Mouse (Mus musculus) gastrocnemius, adult 8-10 months (tissue): ENCODE results near the gene Spice1. TPM values are rescaled to one million over a fixed set of nuclear protein-coding genes. Genes with fewer than 3 reads are reported as not detected.

Experiments
- DNase-seq, 2 experiments: peaks; one replicate each; pipeline ENCODE4 v3.0.0; 2022; ENCODE audit warnings: low spot score in 2 of 2
- total RNA-seq, 4 experiments: library from RNA; stranded (reverse); gene quantifications; 2 replicates each; pipeline ENCODE4 v1.2.4; 2022

The Spice1 gene
- total RNA-seq, 4 experiments from 2014 or later: 3.7 to 7.3 (median 5.6) TPM

DNA sequence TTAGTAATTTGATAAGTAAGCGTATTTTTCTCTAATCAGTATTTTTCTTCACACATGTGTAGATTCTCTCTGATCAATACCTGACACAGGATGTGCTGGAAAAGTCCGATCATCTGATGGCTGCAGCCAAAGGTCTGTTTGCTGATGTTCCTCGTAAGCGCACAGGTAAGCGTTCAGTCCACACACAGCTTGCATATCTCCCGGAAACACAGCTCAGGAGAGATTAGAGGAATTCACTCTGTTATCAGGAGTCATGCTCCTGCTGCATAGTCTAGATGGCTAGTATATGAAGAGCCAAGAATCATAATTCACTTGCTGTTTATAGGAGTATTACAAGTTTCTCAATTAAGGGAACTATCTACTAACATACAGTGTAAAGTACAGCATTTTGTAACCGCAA lies 18.6 kb downstream of the Spice1 start:
- no peak for DNase-seq

DNA sequence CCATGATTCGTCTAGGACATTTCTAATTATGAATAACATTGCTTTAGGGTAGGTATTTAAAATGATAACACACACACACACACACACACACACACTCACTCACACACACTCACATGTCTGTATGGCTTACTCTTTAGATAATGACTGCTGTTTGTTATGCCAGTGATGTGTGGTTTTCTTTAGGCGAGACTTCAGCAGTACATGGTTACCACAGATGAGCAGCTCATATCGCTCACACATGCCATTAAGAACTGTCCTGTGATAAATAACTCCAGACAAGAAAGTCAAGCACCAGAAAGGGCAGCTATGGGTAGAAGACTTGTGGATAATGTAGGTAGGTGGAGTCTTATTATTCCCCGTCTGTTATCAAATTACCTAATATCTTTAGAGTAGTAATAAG lies 28.5 kb downstream of the Spice1 start:
- DNase-seq: no peak

DNA sequence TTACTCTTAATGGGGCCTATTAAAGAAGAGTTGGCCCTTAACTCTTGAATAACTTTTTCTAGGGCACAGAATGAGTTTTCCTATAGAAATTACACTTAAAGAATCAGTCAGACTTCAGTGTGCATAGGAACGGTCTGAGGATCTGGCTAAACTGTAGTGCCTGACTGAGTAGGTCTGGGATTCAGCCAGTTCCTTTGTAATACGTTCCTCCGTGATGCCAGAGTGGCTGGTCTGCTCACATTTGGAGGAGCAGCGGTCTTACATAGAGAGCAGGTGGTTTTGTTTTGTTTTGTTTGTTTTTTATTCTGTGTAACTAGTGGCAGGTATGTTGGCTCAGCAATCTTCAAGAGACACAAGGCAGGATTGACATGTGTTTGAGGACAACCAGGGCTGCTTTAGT lies 33.1 kb downstream of the Spice1 start:
- DNase-seq: no peak

DNA sequence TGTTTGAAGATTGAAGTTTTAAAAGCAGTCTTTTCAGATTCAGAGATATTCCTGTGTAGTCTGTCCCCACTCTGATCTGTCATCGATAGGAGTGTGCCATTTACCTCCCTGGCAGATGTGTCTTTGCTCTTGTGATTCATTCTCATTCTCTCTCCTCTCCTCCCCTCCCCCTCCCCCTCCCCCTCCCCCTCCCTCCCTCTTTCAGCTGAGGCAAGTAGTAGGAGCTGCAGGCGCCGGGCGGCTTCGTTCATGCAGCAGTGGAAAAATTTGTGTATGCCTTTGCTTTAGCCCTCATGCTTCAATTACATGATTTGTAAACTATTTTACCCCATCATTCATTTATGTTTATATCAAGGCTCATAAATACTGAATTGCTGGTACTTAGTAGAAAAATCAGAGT lies 34.7 kb downstream of the Spice1 start:
- no peak for DNase-seq

DNA sequence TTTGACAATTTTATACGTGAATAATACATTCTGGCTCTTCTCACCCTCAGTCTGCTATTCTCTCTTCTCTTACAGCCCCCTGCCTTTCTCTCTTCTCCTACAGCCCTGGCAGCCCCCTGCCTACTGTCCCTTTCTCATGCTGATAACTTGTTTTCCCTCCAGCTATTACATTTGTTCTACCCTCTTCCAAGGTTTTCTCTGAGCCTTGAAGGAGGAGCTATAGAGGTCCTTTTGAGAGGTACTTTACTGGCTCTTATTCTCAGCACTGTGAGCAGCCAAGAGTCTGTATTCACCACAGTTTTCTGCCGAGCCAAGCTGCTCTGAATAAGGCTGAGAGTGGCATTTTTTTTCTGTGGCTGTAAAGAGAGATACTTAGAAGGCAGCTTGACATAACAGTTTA lies 36.6 kb downstream of the Spice1 start:
- DNase-seq: no peak

DNA sequence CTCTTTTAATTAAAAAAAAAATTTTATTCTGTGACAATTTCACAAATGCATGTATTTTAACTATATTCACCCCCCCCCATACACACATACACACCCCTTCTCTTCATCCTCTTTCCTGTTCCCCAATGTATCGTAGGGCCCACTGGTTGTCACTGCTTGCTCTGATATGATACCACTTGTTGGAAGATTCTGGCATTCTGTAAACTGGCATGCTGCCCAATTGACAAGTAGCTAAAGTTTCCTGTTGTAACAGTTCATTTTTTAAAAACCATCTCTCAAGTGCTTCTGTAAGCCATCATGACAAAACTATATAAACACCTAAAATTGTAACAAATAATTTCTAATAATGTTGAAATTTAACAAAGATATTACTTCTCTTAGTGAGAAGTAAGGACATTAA lies 37.3 kb downstream of the Spice1 start:
- DNase-seq: no peak

DNA sequence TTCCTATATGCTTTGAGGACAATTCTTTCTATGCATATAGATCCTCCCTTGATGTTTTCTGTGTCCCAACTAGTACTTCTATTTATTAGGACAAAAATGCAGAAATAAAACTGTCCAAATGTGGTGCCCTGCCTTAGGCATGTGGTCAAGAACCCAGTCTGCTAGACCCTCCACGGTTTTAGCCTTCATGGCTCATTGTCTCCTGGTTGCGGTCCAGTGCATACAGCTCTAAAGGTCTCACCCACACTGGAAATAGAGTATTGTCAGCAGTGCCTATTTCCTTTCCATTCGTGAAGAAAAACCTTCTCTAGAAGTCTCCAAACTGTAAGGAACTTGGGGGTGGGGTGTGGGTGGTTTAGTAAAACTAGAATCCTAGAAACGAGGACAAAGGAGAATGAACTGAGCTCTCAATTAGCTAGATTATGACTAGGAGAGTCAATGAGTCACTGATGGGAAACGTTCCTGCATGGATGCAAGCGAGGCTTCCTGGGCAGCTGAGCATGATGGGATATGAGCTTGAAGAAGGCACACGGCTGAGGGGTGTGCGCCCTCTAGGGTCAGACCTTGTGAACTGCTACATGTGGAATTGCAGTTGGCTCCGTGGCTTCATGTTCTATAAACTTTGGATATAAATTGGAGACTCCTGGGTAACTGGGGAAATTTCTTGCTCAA lies 45.1 kb downstream of the Spice1 start:
- DNase-seq: no peak

DNA sequence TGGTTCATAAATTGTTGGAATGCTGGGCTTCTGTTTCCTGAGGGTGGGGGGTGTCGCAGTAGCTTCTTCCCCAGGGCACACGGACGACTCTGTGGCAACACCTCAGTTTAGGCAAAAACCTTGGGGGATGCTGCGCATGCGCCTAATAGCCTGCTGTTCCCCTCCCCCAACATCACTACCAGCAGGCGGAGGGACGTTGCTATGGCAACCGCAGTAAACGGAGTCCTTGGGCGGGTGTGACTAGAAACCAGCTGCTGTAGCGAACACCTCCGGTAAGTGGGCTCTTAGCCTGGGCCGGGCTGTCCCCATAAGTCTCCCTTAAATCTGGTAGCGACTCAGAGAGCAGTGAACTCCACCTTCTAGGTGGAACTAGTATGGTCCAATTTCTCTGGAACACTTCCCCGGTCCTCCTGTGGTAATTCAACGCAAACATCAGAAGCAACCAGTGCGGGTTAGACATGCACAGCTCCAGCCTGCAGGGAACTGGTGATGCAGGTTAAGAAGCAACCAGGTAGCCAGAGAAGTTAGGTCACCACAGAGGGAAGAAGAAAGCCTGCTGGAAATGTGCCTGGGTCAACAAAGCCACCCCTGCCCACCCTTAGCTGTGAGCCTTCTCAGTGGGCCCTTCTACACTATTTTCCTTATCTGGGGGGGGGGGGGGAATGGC lies 47.8 kb downstream of the Spice1 start, which contains the start of gene Cfap44:
Gene Cfap44 (plus strand): TSS at position 220 of the 667 bp plus-strand sequence.
- no peak for DNase-seq

DNA sequence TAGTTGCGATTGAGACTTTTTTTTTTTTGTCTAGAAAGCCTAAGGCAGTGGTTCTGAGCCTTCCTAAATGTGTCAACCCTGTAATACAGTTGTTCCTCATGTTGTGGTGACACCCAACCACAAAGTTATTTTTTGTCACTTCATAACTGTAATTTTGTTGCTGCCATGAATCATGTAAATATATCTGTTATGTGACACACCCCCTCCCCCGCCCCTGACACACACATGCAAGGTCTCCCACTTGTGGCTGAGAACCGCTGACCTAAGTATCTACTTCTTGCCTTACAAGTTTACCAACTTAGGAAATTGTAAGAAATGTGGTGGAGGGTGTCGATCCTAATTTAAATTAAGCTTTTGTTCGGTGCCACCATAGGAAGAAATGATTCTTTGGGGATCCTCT lies 58.0 kb downstream of the Spice1 start:
- no peak for DNase-seq

DNA sequence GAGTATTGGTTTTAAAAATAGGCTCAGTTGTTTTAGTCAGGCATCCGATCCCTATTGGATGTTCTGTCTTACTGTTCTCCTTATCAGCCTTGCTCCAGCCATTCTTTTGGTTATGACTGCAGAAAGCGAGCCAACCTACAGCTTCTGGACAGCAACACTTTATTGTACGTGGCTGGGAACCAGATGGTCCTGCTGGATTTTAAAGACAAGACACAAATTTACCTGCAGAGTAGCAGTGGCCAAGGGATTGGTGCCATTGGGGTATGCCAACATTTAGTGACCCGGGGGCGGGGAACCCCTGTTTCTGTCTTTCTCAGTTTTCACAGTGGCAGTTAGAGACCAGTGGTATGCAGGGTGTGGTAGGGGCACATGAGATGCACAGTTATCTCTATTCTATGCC lies 60.3 kb downstream of the Spice1 start:
- DNase-seq: no peak

DNA sequence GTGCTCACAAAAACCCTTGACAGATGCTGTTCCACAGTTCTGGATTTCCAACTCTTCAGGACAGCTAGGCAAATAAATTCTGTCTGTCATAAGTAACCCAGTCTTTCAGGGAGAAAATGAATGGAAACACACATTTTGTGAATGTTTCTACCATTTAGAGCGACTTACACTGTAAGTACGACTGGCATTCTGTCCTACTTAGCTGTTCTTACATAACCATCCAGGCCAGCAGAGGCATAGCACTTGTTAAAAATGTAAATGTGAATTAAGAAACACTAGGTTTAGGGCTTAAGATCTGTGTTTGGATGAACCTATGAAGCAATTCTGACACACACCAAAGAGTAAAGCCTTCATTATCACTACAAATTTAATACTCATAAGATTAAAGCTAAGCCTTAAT lies 61.4 kb downstream of the Spice1 start:
- DNase-seq: no peak

DNA sequence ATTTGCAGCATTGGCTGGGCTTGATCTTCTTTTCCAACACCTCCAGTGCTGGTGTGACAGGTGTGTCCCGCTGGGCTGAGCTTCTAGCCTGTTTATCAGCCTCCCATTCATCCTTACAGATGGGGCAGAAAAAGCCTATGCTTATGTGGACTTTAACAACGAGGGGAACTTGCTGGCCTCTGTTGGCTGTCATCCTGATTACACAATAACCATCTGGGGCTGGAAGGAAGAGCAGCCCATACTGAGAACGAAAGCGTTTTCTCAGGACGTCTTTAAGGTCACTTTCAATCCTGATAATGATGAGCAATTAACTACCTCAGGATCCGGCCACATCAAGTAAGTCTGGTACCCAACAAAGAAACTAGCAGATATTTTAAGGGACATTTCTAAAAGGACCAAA lies 63.3 kb downstream of the Spice1 start:
- DNase-seq: no peak

DNA sequence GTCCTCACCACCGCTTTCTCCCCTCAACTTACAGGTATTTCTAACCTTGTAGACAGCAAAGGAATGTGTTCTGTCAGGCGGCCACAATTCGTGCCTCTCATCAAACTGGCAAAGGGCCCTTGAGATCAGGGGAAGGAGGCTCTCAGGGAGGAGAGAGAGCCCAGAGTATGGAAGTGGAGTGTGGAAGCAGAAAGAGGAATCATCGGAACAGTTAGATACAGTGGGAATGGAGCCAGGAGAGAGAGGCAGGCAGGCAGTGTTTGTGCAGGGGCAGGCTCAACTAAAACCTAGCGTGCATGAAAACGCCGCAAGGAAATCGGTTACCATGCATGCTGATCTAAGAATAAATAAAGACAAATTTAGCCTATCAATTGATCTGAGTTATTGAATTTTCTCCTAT lies 70.7 kb downstream of the Spice1 start:
- no peak for DNase-seq

DNA sequence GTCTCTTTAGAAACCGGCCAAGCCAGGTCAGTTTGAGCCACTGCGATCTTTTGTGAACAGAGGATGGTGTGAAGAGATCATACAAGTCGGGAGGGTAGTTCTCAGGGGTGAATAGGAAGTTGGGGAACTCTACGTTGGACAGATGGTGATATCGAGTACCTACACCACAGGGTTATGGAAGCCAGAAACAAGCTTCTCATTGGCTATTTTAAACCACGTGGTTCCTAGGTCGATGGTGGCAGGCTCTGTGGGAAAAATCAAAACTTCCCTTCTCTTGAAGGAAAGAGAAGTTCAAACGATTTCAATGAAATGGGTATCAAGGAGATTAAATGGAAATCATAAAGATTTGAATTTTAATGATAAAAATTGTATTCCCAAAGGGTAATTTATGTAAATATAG lies 74.8 kb downstream of the Spice1 start:
- no peak for DNase-seq

DNA sequence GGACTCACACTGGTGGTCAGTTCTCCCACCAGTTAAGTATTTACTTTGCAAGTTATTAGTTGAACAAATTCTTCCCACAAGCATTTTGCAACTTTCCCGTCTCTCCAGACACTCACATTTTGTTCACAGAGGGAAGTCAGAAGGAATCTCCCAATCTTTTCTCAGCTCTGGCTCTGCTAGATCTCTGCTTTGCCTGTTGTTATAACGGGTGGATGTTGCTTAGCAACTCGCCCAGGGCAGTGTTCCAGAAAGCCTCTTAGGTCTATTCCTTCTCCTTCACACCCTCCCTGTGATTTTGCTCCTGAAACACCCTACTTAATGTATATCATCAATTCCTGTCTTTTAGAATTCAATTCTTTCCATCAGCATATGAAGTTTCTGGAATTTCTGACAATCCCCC lies 76.6 kb downstream of the Spice1 start:
- DNase-seq: no peak

DNA sequence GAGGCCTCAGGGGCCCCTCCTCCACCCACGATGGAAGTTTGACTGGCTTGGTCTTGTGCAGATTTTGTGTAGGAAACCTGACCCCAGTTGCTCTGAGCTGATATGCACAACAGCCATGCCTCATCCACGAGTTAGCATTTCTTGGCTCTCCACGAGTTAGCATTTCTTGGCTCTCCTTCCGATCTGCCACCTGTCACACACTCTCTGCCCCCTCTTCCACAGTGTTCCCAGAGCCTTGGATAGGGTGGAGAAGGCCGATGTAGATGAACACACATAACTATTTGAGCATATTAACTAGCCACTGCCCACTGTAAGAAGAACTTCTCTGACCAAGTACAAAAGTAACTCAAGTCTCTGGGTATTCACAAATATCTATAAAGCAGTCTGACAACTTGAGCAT lies 81.5 kb downstream of the Spice1 start:
- peak; percentile 9 to 41 for DNase-seq

DNA sequence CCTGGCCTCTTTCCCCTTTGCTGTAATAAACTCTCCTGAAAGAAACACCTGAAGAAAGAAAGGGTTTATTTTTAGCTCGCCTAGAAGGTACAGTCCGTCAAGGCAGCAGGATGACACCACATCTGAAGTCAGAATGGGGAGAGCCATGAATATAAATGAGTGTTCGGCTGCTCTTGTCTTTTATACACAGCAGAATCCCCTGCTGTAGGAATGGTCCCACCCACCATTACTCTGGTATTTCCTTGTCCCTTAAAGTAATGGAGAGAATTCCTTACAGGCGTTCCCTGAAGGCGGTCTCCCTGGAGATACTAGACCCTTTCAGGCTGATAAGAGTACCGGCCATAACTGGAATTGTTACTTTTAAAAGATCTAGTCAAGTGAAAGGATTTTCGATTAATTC lies 83.1 kb downstream of the Spice1 start:
- DNase-seq: no peak

DNA sequence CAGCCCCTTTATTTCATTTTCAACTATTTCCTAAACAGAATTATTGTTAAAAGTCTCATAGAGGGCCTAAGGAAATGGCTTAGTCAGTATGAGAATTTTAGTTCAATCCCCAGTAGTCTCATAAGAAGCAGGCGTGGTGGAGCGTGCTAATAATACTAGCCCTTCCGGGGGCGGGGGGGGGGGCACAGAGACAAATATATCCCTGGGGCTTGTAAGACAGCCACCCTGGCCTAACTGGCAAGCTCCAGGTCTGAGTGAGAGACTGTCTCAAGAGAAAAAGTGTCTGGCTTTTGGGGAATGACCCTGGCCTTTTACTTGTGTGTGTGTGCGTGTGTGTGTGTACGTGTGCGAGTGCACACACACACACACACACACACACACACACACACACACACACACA lies 88.0 kb downstream of the Spice1 start:
- no peak for DNase-seq

DNA sequence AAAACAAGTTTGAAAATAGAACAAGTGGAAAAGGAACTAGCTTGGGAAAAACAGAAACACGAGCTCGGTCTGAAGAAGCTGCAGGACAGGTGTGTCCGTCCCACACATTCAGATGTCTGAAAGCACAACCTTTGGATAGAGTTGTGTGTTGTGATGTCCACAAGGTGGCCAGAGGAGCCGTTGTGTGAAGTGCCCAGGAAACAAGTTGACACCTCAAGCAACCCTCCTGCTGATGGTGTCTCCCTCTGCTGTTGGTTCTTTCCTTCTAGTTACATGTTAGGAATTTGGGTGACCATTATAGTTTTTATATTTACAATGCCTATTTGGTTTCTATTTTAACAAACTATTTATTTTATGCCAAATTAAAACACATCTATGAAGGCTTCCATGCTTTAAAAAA lies 88.6 kb downstream of the Spice1 start:
- DNase-seq: no peak
